Mouse (Mus musculus) bone marrow macrophage, adult 2 months (primary cell): ENCODE data around the gene Gucy2d.

Experiments
- CTCF ChIP-seq: IDR thresholded peaks from 2 replicates; pipeline ENCODE4 v1.5.1; 2012; ENCODE audit warnings: low read depth, mild to moderate bottlenecking, low read length, moderate library complexity
- POLR2A ChIP-seq: IDR thresholded peaks from 2 replicates; pipeline ENCODE4 v1.6.1; 2012; ENCODE audit warnings: mild to moderate bottlenecking, low read depth, low read length, borderline replicate concordance

DNA sequence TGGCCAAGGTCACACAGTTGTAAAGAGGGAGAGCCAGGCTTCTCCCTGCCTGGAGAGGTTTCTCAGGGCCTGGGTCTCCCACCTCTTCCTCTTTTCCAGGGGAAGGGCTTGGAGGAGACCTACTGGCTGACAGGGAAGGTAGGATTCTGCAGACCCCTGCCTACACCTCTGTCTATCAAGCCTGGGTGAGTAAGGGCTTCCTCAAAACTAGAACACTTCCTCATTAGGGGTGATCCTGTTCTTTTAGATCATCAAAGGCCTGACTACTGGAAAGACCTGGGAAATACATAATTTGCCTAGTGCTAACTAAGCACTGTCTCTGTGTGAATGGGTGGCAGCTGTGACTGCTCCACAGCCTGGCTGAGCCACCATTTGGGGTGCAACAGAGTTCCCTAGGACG is 34.3 kb downstream of the Gucy2d start:
- no peak for TF ChIP-seq CTCF
- TF ChIP-seq POLR2A: no peak
